Mouse (Mus musculus) erythroblast, adult 5-6 weeks (primary cell): ENCODE results near the gene Tatdn3. TPM values are rescaled to one million over a fixed set of nuclear protein-coding genes. Genes with fewer than 3 reads are reported as not detected.
"Not testable (repeated sequence)": the region's sequence is repeated elsewhere in the genome, so short reads cannot be mapped to it uniquely, and the experiment has no call there.

Experiments
- ATAC-seq: replicated peaks from 2 replicates; pipeline ENCODE4 v1.8.0; 2016; ENCODE audit warnings: moderate number of reproducible peaks, mild to moderate bottlenecking, moderate TSS enrichment, inconsistent platforms; ENCODE audit not compliant: poor library complexity, low FRiP score, severe bottlenecking
- total RNA-seq, 2 experiments: library from RNA; stranded (forward) in 1 of 2; stranded (reverse) in 1 of 2; fragments of 150-400 nt in 1 of 2; fragments of 200-764, 138-1000 nt in 1 of 2; gene quantifications; 2 replicates each; pipeline versions ENCODE4 v1.2.3 to v1.2.4; 2015 to 2017; ENCODE audit warnings: low replicate concordance in 2 of 2

Tatdn3 gene
- total RNA-seq, 2 experiments from 2014 or later: 1.3 to 8.5 TPM

DNA sequence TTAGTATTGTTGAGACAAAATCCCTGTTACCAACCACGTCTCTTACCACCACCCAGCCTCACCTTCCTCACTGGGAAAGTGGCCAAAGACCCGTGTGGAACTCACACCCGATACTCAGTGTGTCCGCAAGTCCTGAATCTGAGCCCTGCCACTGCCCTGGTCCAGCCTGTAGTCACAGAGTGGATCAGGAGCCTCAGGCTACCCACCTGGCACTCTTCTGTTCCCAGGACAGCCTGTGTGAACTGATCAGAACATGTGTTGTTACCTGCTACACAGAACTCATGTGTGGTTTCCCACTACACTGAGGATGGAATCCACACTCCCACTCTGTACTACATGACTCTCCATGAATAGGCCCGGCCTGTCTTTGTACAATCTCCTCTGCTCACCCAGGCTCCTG is 20.6 kb downstream of the Tatdn3 start:
- ATAC-seq: 0 out of 2 replicates have a peak, but pooled peaks have one; percentile 44

DNA sequence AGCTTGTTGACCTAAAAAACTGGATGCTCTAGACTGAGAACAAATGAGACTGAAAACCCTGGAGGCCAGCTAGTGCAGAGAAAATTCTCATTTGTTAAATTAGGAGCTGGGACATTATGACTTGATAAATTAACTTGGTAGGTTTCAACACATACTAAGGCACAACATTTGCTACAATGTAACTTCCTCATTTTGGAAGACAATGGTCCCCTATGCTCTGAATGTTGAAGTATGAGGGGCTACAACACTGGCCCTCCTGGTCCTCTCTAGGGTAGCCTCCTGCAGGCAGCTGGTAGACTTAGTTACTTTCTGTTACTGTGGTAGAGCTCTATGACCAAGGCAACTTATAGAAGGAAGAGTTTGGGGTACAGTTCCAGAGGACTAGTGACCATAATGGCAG is 21.4 kb downstream of the Tatdn3 start:
- ATAC-seq: no peak

DNA sequence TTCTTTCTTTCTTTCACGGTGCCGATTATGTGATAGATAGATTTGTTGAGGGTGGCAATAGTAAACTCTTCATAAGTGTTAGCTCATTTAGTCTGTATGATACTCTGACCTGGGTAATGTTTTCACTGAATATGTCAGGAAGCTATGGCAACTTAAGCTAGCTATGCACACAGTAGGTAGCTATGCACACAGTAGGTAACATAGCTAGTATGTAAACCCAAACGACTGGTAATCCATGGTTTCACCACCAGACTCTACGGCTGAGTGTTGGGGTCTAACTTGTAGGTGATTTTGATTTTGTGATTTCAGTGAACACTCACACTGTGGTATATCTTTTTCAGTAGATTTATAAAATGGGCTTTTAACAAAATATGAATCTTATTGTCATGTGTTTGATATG is 24.7 kb downstream of the Tatdn3 start:
- ATAC-seq: no peak

DNA sequence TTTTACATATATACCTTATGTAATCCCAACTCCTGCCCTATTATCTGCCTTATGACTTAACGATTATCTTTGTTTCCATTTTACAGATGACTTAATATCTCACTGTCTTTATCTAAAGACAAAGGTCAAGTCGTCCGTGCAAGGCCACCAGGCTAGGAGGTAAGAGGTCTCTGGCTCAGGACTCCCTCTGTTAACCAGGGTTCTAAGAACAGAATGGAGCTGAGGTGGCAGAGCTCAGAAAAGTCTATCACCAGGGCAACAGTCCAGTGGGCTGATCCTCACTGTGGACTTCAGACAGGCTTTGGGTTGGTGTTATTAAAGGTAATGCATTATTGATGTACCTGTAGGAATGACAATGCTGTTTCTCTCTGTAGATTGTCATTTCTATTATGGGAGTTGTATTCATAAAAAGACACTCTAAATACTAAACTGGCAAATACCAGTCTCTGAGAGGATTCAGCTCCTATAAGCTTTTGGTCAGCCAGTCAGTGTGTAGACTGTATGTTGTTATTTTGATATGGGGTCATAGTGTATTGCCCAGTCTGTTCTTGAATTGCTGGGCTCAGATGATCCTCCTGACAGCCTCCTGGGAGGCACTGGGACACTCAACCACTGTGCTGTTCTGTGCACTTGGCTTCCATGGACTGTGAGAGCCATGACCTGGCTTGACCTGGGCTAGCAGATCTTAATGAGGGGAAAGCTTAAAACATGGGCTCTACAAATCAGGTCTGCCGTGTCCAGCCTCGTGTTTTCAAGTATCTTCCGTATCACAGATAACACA is 26.0 kb downstream of the Tatdn3 start, which contains the start of gene Spata45:
Gene Spata45, plus strand, starts transcription at position 86 of the 781 bp plus-strand sequence.
- no peak for ATAC-seq

DNA sequence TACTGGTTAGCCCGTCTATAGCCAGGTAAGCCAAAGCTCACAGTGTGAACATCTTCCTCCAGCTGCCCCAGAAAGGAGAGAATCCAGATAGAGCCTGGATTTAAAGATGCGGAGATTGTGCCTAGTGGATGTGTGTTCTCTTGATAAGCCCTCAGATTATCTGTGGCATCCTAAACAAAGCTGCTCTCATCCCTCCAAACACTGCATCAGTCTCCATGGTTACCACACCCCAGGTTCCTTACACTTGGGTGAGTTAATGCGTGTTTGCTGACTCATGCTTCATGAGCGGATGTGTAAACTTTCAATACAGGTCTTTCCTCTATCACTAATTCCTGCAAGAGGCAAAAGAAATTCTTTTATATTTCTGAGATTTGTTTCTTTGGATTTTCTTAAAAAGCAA is 27.1 kb downstream of the Tatdn3 start:
- ATAC-seq: no peak

DNA sequence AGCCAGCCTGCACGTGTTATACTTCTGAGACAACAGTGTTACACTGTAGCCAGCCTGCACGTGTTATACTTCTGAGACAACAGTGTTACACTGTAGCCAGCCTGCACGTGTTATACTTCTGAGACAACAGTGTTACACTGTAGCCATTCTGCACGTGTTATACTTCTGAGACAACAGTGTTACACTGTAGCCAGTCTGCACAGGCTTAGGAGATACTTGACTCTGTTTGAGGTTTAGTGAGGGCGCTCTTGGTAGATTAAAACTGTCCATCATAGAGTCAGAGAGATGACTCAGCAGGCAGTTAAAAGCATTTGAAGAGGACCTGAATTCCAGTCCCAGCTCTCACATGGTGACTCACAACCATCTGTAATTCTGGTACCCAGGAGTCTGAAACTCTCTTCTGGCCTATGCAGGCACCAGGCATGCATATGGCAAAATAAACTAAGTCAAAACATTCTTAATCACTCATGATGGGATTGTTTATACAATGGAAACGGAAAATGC is 31.8 kb downstream of the Tatdn3 start:
- not testable (repeated sequence) for ATAC-seq

DNA sequence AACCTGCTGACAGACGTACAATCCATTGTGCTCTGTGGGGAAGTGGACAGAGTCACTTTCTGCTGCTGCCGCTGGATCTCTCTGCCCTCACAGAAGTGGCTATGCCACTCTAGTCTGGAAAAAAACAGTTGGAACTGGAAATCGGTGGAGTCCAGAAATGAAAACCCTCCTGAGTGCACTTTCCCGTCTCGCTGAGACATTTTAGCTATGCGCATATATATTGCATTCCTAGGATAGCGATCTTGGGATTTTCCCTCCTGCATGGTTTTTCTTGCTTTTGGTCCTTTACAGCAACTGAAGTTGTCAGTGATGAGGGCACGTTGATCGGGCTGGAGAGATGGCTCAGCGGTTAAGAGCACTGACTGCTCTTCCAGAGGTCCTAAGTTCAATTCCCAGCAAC is 32.5 kb downstream of the Tatdn3 start:
- ATAC-seq: no peak

DNA sequence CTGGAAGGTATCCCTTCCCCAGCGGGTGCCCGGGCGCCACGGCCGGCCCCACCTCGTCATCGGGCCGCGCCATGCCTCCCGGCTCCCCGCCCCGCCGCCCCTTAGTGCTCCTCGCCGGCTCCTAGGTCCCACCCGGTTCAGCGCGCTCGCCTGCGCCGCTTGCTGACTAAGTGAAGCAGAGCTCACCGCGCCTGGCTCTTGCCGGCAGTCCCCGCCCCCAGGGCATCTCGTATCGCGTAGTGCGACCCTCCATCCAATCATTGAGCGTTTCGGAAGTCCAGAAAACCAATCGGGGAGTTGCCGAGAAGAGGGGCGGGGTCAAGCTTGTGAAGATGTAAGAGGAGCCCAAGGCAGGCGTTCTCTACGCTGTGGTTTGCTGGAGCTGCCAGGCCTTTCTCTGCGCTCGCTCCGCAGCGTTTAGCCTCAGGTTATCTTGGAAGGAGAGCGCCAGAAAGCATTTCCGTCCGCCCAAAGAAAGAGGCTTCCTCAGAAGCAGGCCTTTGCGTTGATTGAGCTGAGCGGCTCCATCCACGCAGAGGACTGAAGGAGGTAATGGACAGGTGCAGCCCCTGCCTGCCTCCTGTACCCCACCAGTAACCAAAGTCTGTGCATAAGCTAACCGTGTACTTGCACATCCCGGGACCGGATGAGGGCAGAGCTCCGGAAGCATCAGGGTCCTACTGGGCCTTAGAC is 36.6 kb downstream of the Tatdn3 start, which contains the start of gene Flvcr1:
Gene Flvcr1, minus strand, starts transcription at position 138 of the 693 bp plus-strand sequence.
- peak; percentile 98 for ATAC-seq

DNA sequence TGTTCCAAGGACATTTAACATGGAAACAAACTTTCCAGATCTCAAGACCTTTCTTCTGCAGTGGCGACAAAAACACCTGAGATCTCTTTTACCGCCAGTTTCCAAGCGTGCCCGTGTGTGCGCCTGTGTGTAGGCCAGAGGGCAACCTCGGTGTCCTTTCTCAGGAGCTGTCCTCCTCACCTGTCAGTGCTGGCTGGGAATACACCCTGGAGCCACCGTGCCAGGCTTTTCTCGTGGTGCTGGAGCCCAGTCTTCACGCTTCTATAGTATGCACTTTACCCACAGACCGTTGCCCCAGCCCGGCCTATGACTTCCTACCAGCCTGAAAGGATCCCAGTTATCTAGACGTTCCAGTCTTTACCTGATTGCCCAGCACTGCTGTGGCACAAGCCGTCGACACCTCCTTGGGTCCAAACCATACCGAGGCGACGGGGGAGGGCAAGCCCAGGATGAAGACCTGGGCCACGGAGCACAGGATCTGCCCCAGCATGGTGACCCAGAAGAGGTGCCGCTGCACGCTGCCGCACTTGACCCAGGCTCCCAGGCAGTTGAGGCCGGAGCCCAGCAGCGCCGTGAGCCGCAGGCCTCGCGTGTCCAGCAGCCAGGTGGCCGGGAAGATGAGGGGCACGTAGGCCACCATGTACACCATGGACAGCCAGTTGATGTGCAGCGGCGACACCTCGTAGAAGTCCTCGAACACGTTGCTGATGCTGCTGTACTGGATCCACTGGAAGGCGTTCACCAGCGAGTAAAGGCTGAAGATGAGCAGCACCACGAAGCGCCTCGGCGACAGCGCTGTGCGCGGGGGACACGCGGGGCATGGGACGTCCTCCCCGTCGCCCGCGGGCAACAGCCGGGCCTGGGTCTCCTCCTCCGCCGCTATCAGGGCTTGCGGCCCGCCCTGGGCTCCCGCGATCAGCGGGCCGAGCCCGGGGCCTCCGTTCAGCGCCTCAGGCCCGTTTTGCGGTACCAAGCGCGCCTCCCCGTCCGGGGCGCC is 37.4 kb downstream of the Tatdn3 start:
- peak; percentile 31 for ATAC-seq

DNA sequence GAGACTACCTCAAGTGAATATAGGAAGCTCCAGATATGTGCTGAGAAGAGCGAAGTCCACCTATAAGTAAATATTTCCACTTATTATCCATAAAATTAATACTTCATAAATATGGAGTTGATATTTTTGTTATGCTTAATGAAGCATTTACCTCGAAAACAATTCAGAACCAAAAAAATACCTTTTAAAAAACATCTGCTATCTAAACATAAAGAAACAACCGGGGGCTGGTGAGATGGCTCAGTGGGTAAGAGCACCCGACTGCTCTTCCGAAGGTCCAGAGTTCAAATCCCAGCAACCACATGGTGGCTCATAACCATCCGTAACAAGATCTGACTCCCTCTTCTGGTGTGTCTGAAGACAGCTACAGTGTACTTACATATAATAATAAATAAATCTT is 38.9 kb downstream of the Tatdn3 start:
- ATAC-seq: not testable (repeated sequence)

DNA sequence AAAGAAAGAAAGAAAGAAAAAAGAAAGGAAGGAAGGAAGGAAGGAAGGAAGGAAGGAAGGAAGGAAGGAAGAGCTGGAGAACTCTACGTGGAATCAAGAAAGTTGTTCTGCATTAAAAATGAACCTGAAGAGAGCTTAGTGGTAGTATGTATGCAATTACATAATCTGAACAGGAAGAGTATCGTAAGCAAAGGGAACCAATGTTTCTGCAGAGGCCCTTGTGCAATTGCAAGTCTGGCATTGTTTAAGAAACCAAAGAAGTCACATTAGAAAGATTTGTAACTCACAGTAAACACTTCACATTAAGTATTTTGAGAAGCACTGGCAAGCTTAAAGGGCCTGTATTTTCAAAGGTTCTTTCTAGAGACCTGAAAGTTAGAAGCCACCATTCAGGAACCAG is 39.6 kb downstream of the Tatdn3 start:
- no peak for ATAC-seq

DNA sequence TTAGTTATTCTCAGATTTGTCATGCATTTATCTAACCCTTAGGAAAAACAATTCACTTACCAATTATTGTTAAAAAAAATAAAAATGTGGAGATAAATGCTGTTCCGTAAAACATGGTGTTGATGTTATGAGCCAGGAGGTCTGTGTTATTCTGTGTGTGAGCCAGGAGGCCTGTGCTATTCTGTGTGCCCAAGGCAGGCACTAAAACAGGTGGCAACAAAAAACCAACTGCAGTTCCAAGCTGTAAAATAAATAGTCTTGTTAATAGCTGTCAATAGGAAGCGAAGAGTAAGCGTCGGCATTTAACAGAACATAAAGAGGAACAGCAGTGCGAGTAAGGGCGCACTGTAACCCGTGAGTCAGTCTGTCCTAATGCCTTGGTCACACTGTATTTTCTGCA is 41.7 kb downstream of the Tatdn3 start:
- ATAC-seq: no peak

DNA sequence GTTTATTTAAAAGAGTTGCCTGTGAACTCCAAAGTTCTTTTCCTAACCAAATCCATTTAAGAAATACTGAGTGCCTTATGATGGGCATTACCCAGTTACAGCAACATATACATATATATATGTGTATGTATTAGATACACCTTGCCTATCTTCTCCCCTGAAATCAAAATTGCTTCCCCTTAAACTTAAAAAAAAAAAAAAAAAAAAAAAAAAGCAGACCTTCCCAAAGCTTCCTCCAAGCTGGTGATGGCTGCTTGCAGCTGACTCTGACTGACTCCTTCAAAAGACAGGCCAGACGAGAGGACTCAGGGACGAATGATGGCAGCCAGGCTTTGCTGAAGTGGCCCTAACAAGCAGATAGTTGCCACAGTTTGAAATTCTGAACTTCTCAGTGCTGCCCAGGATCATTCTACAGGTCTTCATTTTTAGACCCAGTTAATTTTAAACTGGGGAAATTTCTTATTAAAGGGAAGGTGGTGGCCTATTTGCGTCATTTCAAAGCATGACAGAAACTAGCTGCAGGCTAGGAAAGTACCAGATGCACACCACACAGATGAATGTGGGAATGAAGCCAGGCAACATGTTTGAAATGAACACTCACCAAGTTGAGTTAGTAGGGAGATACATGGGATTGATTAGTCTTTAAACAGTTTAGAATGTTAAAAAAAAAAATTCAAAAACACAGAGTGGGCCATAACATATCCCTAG is 42.4 kb downstream of the Tatdn3 start:
- ATAC-seq: no peak

DNA sequence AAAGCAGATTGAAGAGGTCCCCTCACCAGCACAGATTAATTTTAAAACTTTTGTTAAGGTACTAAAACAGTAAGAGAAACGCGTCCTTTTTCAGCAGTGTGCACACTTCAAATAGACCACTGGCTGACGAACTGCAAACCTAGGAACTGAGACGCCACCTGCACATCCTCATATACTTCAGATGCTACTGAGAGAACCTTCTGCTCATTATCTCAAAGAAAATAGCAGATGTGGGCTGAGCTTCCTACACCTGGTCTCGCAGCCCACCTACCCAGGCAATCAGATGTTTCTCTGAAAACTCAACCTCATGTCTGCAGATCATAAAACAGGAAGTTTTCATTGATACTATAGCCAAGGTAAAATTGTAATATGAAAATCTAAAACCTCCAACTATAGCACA is 42.9 kb downstream of the Tatdn3 start:
- ATAC-seq: no peak

DNA sequence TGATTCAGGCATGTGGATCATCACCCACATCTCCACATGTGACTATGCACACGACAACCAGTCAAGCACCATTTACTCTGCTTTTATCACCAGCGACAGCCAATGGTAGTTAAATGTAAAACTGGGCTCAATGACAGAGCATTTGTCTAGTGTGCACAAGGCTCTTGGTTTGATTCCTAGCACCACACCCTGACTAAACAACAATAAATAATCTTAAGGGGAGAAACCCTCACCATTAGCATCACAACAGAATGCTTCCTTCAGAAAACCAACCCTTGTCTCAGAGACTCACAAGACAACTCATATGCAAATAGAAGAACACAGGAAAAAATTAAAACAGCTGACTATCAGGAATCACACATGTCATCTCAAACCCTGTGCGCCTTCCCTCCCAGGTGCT is 48.5 kb downstream of the Tatdn3 start:
- no peak for ATAC-seq

DNA sequence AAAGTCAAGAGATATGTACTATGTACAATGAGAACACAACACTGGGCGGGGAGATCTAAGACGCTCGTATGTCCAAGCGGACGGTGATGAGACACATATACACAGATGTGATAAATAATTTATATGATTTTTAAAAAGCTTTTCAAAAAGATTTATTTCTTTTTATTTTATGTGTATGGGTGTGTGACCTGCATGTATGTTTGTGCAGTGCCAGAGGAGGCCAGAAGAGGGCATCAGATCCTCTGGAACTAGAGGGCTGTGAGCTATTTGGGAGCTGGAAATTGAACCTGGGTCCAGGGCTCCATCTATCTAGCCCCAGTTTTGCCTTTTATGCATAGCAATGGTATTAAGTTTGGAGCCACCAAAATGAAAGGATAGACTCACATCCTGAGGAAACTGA is 54.0 kb downstream of the Tatdn3 start:
- ATAC-seq: no peak

DNA sequence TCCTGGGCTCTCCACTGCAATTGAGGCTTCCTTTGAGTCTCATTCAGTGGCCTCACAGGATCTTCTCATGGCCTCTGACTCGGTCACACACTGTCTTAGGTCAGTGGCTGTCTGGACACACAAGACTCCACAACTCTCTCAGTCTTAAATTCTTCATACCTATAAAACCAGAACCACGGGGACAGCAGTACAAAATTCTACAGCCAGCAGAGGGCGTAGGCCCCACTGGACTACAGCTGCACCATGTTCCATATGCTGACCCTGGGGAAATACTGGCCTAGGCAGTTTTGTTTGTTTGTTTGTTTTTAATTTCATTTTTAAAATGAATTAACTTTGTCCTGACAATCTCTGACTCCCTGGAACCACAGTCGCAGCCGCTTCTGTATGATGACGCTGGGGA is 60.5 kb downstream of the Tatdn3 start:
- ATAC-seq: 0 out of 2 replicates have a peak, but pooled peaks have one; percentile 20

DNA sequence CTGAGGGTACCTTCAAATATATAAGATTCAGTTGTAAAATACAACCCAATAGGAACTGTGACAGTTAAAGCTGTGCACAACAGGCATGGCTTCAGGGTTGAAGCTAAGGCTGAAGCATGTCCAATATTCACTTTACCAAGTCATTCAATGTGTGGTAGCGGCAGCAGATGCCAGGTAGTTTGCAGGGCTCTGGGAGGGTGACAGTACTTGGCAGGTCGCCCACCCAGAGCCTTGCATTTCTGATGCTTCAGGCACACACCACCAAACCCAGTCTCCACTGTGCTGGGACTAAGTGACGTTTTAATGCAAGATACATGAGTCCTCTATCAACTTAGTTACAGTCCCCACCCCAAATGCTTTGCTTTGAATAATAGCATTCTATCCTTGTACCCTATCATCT is 62.0 kb downstream of the Tatdn3 start:
- no peak for ATAC-seq

DNA sequence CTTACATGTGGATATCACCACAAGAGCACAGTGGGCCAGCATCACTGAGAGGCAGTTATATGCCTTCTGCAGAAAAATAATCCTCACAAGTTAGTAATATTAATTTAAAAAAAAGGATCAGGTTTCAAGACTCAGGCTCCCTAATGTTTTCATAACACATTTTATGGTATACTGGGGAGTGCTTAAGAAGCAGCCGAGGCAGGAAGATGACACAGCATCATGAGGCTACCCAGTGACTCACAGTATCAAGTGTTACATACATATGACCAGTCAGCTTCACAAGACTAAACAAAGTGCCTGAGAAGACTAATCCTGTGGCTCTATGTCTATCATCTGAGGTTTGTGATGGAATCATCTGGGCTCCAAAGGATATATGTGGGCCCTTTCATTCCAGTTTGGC is 64.7 kb downstream of the Tatdn3 start:
- ATAC-seq: no peak
